Mouse (Mus musculus) G1E-ER4 (cell line): ENCODE data around the gene Trem3. TPM values are rescaled to one million over a fixed set of nuclear protein-coding genes. Genes with fewer than 3 reads are reported as not detected.

ENCODE experiments used
- GATA1 ChIP-seq: IDR thresholded peaks from one replicate; pipeline ENCODE4 v1.8.0; 2012; ENCODE audit warnings: low read length, inconsistent platforms
- polyA plus RNA-seq: library from polyadenylated mRNA; stranded (reverse); fragments of >175 nt; gene quantifications from 2 replicates; pipeline ENCODE4 v1.2.3, GENCODE M21; 2012

Gene Trem3
- polyA plus RNA-seq = not detected in 2 replicates

- TF ChIP-seq GATA1 = no peak
These were observed at the start of gene Trem3 for GRCm38 (mm10) chr17:48247221-48247928. TSS of gene Trem3 (plus strand) at chr17:48247777.

GRCm38 (mm10) chr17:48203086-48203485, 44.5 kb upstream of the Trem3 start:
- no peak for TF ChIP-seq GATA1

- no peak for TF ChIP-seq GATA1
These were observed 35.0 kb upstream of the Trem3 start for GRCm38 (mm10) chr17:48212596-48212995.

DNA sequence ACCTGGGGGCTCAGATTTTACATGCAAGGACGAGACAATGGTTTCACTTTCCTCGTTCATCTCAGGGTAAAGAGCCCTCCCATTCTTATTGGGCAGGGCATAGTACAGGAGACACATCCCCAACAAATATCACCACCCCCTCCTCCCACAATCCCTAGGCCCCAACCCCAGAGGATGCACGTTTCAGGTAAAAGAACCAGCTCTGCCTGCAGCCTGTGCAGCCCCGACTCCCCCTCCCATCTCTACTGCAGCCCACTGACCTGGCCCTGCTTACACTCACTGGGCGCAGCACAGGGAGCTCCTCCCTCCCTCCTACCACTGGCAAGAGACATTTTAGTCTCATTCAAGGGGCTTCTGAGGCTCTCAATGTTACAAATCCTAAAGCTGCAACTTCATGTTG, 34.1 kb upstream of the Trem3 start:
- no peak for TF ChIP-seq GATA1

DNA sequence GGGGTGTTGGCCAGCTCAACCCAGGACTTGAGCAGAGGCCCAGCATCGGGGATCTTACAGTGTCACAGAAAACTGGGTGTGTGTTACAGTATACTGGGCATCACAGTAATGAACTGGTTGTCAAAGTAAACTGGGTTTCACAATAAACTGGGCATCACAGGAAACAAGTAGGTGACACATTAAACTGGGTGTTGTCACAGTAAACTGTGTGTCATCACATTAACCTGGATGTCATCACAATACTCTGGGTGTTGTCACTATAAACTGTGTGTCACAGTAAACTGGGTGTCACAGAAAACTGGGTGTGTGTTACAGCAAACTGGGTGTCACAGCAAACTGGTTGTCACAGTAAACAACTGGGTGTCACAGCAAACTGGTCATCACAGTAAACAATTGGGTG, 32.1 kb upstream of the Trem3 start:
- no peak for TF ChIP-seq GATA1

DNA sequence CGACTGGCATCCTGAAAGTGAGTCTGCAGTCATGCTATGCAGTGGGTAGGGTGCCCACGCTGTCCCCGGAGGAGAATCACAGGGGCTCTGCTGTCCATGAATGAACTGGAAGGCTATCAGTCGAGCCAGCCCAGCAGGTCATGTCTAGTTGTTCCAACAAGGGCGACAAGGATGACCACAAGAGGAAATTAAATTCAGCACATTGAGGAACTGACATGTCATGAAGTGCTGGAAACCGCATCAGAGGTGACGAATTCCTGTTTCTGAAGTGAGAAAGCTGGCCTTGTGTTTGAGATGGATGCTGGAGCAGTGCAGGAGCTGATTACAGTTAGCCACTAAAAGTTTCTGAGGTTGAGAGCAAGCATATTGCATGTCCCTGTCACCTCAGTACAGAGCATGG, 16.9 kb upstream of the Trem3 start:
- TF ChIP-seq GATA1 = no peak

- no peak for TF ChIP-seq GATA1
These were observed 15.1 kb upstream of the Trem3 start, which contains the start of gene Trem1 for GRCm38 (mm10) chr17:48232518-48232917. TSS of gene Trem1 (plus strand) at chr17:48232768.

GRCm38 (mm10) chr17:48233789-48234188, 13.8 kb upstream of the Trem3 start:
- TF ChIP-seq GATA1 = no peak

DNA sequence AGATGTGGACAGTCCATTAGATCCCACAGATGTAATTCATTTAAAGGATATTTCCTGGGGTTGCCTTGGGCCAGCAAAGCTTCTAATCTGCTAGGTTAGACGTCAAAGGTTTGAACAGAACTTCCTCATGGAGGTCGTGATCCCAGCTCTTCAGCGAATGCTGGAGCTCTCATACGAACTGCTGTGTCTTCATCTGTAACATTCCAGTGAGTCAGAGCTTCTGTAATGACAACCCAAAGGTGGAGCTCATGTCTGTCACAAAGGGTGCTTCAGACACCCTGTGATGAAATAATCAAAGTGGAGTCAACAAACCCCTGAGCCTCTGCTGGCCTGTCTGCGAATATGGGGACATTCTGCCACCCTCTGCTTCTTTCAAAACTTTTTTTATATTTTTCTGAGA, 13.0 kb upstream of the Trem3 start:
- TF ChIP-seq GATA1 = no peak

- TF ChIP-seq GATA1 = no peak
These were observed 11.7 kb upstream of the Trem3 start for GRCm38 (mm10) chr17:48235773-48236370.

GRCm38 (mm10) chr17:48237621-48238020, 10.0 kb upstream of the Trem3 start:
- no peak for TF ChIP-seq GATA1

GRCm38 (mm10) chr17:48249039-48249438, 1.5 kb downstream of the Trem3 start:
- no peak for TF ChIP-seq GATA1

GRCm38 (mm10) chr17:48249501-48249900, 1.9 kb downstream of the Trem3 start:
- no peak for TF ChIP-seq GATA1

DNA sequence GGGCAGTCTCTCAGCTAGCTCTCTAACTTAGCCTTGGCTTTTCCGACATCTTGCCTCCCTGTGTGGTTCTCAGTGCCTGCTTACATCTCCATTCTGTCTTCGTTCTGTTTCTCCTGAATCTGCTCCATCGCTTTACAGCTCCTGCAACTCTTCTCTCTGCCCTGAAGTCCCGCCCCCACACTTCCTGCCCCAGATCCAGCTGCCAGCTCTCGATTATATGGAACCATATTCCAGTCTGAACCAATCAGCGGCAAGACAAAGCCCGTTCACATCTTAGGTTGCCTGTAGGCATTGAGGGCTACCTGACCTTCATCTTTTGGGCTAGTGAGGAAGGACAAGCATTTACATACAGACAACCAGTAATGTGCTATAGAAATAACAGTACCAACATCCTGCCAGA, 3.1 kb downstream of the Trem3 start:
- no peak for TF ChIP-seq GATA1

- TF ChIP-seq GATA1 = no peak
These were observed 9.0 kb downstream of the Trem3 start for GRCm38 (mm10) chr17:48256575-48256974.

DNA sequence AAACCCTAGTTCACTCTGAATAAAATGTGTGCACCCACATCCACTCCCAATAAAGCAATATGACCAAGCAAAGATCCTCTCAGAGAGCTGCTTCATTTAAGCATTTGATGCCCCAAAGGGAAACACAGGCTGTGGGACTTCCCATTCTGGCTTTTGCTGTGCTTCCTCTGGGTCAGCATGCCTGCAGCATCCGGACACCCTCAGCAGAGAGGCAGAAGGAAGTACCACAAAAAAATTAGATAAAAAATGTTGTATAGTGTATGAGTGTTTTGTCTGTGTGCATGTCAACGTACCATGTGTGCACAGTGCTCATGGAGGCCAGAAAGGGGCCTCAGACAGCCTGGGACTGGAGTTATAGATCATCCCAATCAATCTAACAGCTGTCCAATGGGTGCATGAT, 14.3 kb downstream of the Trem3 start:
- no peak for TF ChIP-seq GATA1

- no peak for TF ChIP-seq GATA1
These were observed 16.3 kb downstream of the Trem3 start, which contains the start of gene Treml4 for GRCm38 (mm10) chr17:48263741-48264362. TSS of gene Treml4 (plus strand) at chr17:48264295.
